Comparison of ENCODE assay signal across 12 mouse cellular contexts in the genomic region with DNA sequence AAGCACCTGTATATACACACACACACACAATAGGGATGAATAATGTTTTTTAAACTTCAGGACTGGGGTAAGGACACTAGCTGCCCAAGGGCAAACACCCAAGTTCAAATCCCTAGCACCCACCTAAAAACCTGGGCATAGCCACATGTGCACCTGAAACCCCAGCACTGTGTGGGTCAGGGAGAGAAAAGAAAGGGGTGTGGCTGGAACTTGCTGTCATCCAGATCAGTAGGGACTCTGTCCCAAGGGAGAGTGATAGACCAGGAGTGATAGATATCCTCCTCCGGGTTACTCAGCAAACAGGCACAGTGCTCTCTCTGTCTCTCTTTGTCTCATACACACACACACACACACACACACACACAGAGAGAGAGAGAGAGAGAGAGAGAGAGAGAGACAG. TPM values are rescaled to one million over a fixed set of nuclear protein-coding genes. Genes with fewer than 3 reads are reported as not detected.
A peak's percentile ranks its signal among the peaks of the same experiment; 100 is the strongest.
DNase-seq lines count a peak whose midpoint lies in the region; ATAC-seq and TF ChIP-seq lines count a peak whose summit lies in the region.
"Had no signal": no experiment of that assay in that cellular context is flagged by ENCODE, and none has a peak within 500 bp of the region (broad histone marks: within the 10 kb centered on the region; RNA-seq: fewer than 3 reads in every experiment).

No protein-coding gene starts in this region.

- H3K9me3 ChIP-seq in limb, embryonic 13.5 days, result no peaks in the 10 kb centered on the region
- H3K9me3 ChIP-seq in limb, embryonic 10.5 days (replicated peaks), result no peaks in the 10 kb centered on the region
- no peaks in the 10 kb centered on the region for H3K9me3 ChIP-seq in hindbrain, embryonic 15.5 days
- no peaks in the 10 kb centered on the region for H3K9me3 ChIP-seq in neural tube, embryonic 14.5 days (ENCODE audit: control insufficient read depth, low read length)
- H3K9me3 ChIP-seq: kidney, embryonic 15.5 days had no signal

- H3K27me3 ChIP-seq in limb, embryonic 13.5 days, result 0 out of 2 replicates have a peak, but pooled peaks cover 8% of the 10 kb centered on the region
- H3K27me3 ChIP-seq in limb, embryonic 10.5 days (ENCODE audit: low read depth, poor library complexity, severe bottlenecking), result no peaks in the 10 kb centered on the region
- H3K27me3 ChIP-seq in hindbrain, embryonic 15.5 days, result no peaks in the 10 kb centered on the region
- H3K27me3 ChIP-seq in neural tube, embryonic 14.5 days (ENCODE audit: control insufficient read depth, insufficient read depth, low read length), result no peaks in the 10 kb centered on the region
- H3K27me3 ChIP-seq: kidney, embryonic 15.5 days had no signal

- H3K36me3 ChIP-seq in limb, embryonic 13.5 days, result no peaks in the 10 kb centered on the region
- H3K36me3 ChIP-seq in limb, embryonic 10.5 days, result no peaks in the 10 kb centered on the region; the same call in 1 of the 2 replicates
- H3K36me3 ChIP-seq in hindbrain, embryonic 15.5 days, result no peaks in the 10 kb centered on the region
- H3K36me3 ChIP-seq in neural tube, embryonic 14.5 days (ENCODE audit: control insufficient read depth, insufficient read depth, low read length), result no peaks in the 10 kb centered on the region
- H3K36me3 ChIP-seq: kidney, embryonic 15.5 days had no signal

- no peak overlapping the region for H3K4me3 ChIP-seq in limb, embryonic 13.5 days
- no peak overlapping the region for H3K4me3 ChIP-seq in limb, embryonic 10.5 days
- no peak overlapping the region for H3K4me3 ChIP-seq in embryonic fibroblast, embryonic 13.5 days (ENCODE audit: insufficient read depth, low read length)
- peak overlapping the region; percentile 65 for H3K4me3 ChIP-seq in hindbrain, embryonic 15.5 days
- H3K4me3 ChIP-seq in neural tube, embryonic 14.5 days (ENCODE audit: low read depth, low read length), result no peak overlapping the region

- no peak overlapping the region for H3K27ac ChIP-seq in limb, embryonic 13.5 days
- no peak overlapping the region for H3K27ac ChIP-seq in limb, embryonic 10.5 days
- 0 out of 2 replicates have a peak overlapping the region, but pooled peaks have one; percentile 3 for H3K27ac ChIP-seq in embryonic fibroblast, embryonic 13.5 days (ENCODE audit: insufficient read depth, low read length)
- H3K27ac ChIP-seq in hindbrain, embryonic 15.5 days (replicated peaks), result peak overlapping the region; percentile 100
- H3K27ac ChIP-seq in neural tube, embryonic 14.5 days (ENCODE audit: low read depth, low read length), result peak overlapping the region; percentile 69; the same call in 1 of the 2 replicates
- H3K27ac ChIP-seq: kidney, embryonic 15.5 days had no signal

- 93% methylated on average over 1 of the region's 1 CpGs for WGBS in limb, embryonic 13.5 days
- 85% methylated on average over 1 of the region's 1 CpGs for WGBS in limb, embryonic 10.5 days
- 36% methylated on average over 1 of the region's 1 CpGs for WGBS in hindbrain, embryonic 15.5 days
- WGBS in neural tube, embryonic 14.5 days, result 39% methylated on average over 1 of the region's 1 CpGs

- 0 out of 2 replicates have a peak overlapping the region, but pooled peaks have one; percentile 4 for H3K9ac ChIP-seq in limb, embryonic 13.5 days
- H3K9ac ChIP-seq in hindbrain, embryonic 15.5 days, result no peak overlapping the region; the same call in 1 of the 2 replicates
- no peak overlapping the region; the same call in 1 of the 2 replicates for H3K9ac ChIP-seq in neural tube, embryonic 14.5 days (replicated peaks; ENCODE audit: low read depth, low read length)
- H3K9ac ChIP-seq: kidney, embryonic 15.5 days; lung, embryonic 14.5 days had no signal

- H3K4me2 ChIP-seq in limb, embryonic 13.5 days (replicated peaks), result no peak overlapping the region
- peak overlapping the region; percentile 78 for H3K4me2 ChIP-seq in hindbrain, embryonic 15.5 days
- H3K4me2 ChIP-seq in neural tube, embryonic 14.5 days (ENCODE audit: low read depth, low read length), result peak overlapping the region; percentile 72

- DNase-seq in limb, embryonic 10.5 days (ENCODE audit: low spot score), result no peak
- no peak for DNase-seq in urinary bladder, adult 2 months (ENCODE audit: low spot score)
- no peak for DNase-seq in frontal cortex, adult 2 months (ENCODE audit: extremely low spot score in 1 of 2, low spot score in 1 of 2)
- DNase-seq: heart, postnatal 36 days; lung, embryonic 14.5 days; right cerebral cortex, postnatal 25 days had no signal

- H3K4me1 ChIP-seq in limb, embryonic 13.5 days, result peaks cover 21% of the 10 kb centered on the region
- H3K4me1 ChIP-seq in limb, embryonic 10.5 days, result peaks cover 22% of the 10 kb centered on the region
- peaks cover 3% of the 10 kb centered on the region; the same call in 1 of the 2 replicates for H3K4me1 ChIP-seq in embryonic fibroblast, embryonic 13.5 days (ENCODE audit: control insufficient read depth, insufficient read depth, low read length)
- H3K4me1 ChIP-seq in hindbrain, embryonic 15.5 days (replicated peaks), result peaks cover 26% of the 10 kb centered on the region
- H3K4me1 ChIP-seq in neural tube, embryonic 14.5 days (ENCODE audit: control insufficient read depth, insufficient read depth, low read length), result peaks cover 17% of the 10 kb centered on the region; the same call in 1 of the 2 replicates

- ATAC-seq in limb, embryonic 13.5 days (ENCODE audit: low FRiP score, low read depth), result no peak
- ATAC-seq in hindbrain, embryonic 15.5 days (ENCODE audit: low FRiP score, low read depth), result no peak
- no peak for ATAC-seq in neural tube, embryonic 14.5 days (ENCODE audit: low read depth)
- ATAC-seq: activated CD4-positive, CD25-positive, alpha-beta regulatory T cell, adult 4 months had no signal

- no peak for TF ChIP-seq CTCF in embryonic fibroblast, embryonic 13.5 days (IDR thresholded peaks at IDR 0.05; ENCODE audit: borderline replicate concordance, insufficient read depth, low read length)

- TF ChIP-seq POLR2A in embryonic fibroblast, embryonic 13.5 days (IDR thresholded peaks at IDR 0.05; ENCODE audit: low read depth, low read length), result no peak

RNA-seq across cellular contexts. Expression of a gene that starts 2.0 kb away (rescaled TPM):
- 8.8 and 9.8 TPM in 2 replicates for polyA plus RNA-seq in limb, embryonic 13.5 days (2015; fragmentation: Nextera tagmentation; extraction: Ambion mirVana)
- polyA plus RNA-seq in limb, embryonic 10.5 days (2016; fragmentation: Nextera tagmentation; extraction: Ambion mirVana), result 10.1 and 11.7 TPM in 2 replicates
- 6.6 and 7.0 TPM in 2 replicates for polyA plus RNA-seq in embryonic fibroblast, embryonic 13.5 days (2011; ENCODE audit: insufficient read length, low read depth, missing spikeins)
- 9.4 and 9.6 TPM in 2 replicates for polyA plus RNA-seq in hindbrain, embryonic 15.5 days (2015; fragmentation: Nextera tagmentation; extraction: Ambion mirVana)
- polyA plus RNA-seq in neural tube, embryonic 14.5 days (2014; fragmentation: Nextera tagmentation; extraction: Ambion mirVana), result 7.6 and 8.2 TPM in 2 replicates
- polyA plus RNA-seq in urinary bladder, adult 2 months (2012; rRNA removed), result 11.0 and 11.9 TPM in 2 replicates
- polyA plus RNA-seq in frontal cortex, adult 2 months (2012; rRNA removed), result 11.6 and 12.5 TPM in 2 replicates

RNA-seq across cellular contexts. Expression of a gene that starts 16.8 kb away (rescaled TPM):
- polyA plus RNA-seq in limb, embryonic 13.5 days (2015; fragmentation: Nextera tagmentation; extraction: Ambion mirVana), result 3.1 and 3.2 TPM in 2 replicates
- polyA plus RNA-seq in limb, embryonic 10.5 days (2016; fragmentation: Nextera tagmentation; extraction: Ambion mirVana), result 4.7 TPM in 2 replicates
- 0.46 TPM in 1 of 2 replicates, not detected in the other for polyA plus RNA-seq in embryonic fibroblast, embryonic 13.5 days (2011; ENCODE audit: insufficient read length, low read depth, missing spikeins)
- polyA plus RNA-seq in hindbrain, embryonic 15.5 days (2015; fragmentation: Nextera tagmentation; extraction: Ambion mirVana), result 0.94 and 1.1 TPM in 2 replicates
- polyA plus RNA-seq in neural tube, embryonic 14.5 days (2014; fragmentation: Nextera tagmentation; extraction: Ambion mirVana), result 0.52 and 1.7 TPM in 2 replicates
- polyA plus RNA-seq in urinary bladder, adult 2 months (2012; rRNA removed), result 2.1 and 2.2 TPM in 2 replicates
- 0.42 and 0.55 TPM in 2 replicates for polyA plus RNA-seq in frontal cortex, adult 2 months (2012; rRNA removed)

RNA-seq across cellular contexts. Expression of a gene that starts 59.0 kb away (rescaled TPM):
- 324 and 332 TPM in 2 replicates for polyA plus RNA-seq in limb, embryonic 13.5 days (2015; fragmentation: Nextera tagmentation; extraction: Ambion mirVana)
- polyA plus RNA-seq in limb, embryonic 10.5 days (2016; fragmentation: Nextera tagmentation; extraction: Ambion mirVana), result 237 and 285 TPM in 2 replicates
- polyA plus RNA-seq in embryonic fibroblast, embryonic 13.5 days (2011; ENCODE audit: insufficient read length, low read depth, missing spikeins), result 140 and 167 TPM in 2 replicates
- 845 and 859 TPM in 2 replicates for polyA plus RNA-seq in hindbrain, embryonic 15.5 days (2015; fragmentation: Nextera tagmentation; extraction: Ambion mirVana)
- polyA plus RNA-seq in neural tube, embryonic 14.5 days (2014; fragmentation: Nextera tagmentation; extraction: Ambion mirVana), result 1,057 and 1,226 TPM in 2 replicates
- polyA plus RNA-seq in urinary bladder, adult 2 months (2012; rRNA removed), result 39.1 and 45.7 TPM in 2 replicates
- 317 and 363 TPM in 2 replicates for polyA plus RNA-seq in frontal cortex, adult 2 months (2012; rRNA removed)

Comparison
In these comparisons a context has a peak if more than half of its experiments do, and no peak if none do; other contexts are left out.
1. H3K27ac ChIP-seq: peak in embryonic fibroblast, embryonic 13.5 days (single experiment), hindbrain, embryonic 15.5 days (single experiment) and neural tube, embryonic 14.5 days (single experiment); none in limb, embryonic 13.5 days (single experiment) and limb, embryonic 10.5 days (single experiment).